Mouse (Mus musculus): ENCODE results near the gene Igf2bp3.

Igf2bp3 gene

DNA sequence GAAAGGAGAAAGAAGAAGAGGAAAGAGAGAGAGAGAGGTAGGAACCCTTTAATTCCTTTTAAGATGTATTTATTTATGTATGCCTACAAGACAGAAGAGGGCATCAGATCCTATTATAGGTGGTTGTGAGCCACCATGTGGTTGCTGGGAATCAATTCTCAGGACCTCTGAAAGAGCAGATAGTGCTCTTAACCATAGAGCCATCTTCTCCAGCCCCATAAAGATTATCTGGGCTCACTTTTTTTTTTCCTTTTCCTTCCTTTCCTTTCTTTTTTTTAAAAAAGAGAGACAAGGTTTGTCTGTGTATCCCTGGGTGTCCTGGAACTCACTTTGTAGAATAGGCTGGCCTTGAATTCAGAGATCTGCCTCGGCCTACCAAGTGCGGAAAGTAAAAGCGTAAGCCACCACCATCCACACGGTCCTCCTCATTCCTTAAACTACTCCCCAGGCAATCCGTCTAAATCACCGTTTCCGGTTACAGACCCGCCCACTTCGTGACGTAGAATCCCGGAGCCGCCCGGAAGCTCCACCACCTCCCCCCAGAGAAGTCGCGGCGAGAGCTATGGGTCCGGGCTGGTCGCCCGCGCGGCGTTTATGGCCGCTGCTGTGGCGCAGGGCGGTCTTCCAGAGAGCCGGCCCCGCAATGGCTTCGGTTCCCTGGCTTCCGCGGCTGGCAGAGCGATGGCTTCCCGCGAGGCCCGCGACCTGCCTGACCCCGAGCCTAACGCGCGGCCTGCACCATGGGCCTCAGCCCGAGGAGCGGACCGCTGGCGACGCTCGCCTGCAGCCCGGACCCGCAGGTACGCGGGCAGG lies 141.2 kb downstream of the Igf2bp3 start, which contains the start of gene Malsu1:
TSS of gene Malsu1 (plus strand) at position 492 of the 813 bp plus-strand sequence.
- peak; percentile 92 for DNase-seq (ENCODE audit: low spot score)

DNA sequence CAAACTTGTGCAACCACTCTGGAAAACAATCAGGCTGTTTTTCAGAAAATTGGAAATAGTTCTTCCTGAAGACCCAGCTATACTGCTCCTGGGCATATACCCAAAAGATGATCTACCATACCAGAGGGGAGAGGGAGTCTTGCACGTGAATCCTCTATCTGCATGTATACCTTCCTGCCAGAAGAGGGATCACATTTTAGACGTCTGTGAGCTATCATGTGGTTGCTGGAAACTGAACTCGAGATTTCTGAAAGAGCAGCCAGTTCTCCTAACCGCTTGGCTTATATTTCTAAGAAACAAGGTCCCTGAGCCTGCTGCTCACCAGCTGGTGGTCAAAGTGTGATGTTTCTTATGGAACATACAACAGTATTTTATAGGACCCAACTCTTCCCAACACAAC lies 146.4 kb downstream of the Igf2bp3 start:
- no peak for DNase-seq (ENCODE audit: low spot score)

DNA sequence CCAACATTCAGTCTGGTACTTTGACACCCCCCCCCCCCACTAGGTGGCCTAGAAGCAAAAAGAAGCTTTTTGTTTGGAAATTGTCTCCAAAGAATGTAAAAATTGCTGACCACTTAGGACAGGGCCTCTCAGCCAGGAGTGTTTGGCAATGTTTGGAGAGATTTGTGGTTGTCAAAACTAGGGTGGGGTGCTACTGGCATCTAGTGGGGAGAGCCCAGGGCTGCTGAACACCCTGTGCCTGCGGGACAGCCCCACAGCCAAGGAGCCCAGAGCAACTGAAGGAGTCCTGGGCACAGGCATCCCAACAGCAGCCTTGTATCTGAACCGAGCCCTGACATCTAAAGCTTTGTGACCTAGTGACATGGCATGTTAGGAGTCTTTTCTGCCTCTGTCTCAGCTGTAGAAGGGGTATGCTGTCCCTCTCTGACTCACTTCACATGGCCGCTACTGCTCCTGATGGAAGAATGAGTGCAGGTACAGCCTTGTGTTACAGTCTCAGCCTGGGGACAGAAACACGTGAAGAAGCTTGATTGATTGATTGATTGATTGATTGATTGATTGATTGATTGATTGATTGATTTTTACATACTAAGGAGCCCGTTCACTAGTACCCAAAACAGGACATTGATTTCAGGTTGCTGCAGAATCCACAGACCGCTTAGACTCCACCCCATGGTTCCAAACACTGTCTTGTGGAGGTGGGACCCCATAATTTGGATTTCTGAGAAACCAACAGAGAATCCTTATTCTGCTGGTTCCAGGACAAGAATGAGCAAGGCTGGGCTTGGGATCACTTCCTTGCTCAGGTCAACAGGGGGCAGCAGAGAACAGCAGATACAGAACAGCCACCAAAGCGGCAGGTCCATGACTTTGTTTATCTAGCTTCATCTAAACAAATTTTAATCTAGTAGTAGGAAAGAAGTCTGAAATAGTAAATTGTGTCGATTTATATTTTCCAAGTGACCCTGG lies 157.4 kb downstream of the Igf2bp3 start:
- DNase-seq (ENCODE audit: low spot score), result peak; percentile 66

DNA sequence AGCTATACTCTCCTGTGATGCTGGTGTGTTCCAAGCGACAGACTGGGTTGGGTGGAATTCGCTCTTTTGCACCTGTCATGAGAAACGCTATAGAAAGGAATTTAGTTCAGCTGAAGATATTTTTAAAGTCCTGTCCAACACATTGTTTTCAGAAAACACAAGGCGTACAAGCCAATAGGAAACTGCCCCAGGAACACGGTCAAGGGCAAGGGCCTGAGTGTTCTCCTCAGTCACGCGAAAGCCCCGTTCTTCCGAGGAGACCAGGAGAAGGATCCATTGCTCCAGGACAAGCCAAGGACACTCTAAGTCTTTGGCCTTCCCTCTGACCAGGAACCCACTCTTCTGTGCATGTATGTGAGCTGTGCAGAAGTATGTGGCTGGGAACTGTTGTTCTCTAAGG lies 158.7 kb downstream of the Igf2bp3 start:
- no peak for DNase-seq (ENCODE audit: low spot score)

DNA sequence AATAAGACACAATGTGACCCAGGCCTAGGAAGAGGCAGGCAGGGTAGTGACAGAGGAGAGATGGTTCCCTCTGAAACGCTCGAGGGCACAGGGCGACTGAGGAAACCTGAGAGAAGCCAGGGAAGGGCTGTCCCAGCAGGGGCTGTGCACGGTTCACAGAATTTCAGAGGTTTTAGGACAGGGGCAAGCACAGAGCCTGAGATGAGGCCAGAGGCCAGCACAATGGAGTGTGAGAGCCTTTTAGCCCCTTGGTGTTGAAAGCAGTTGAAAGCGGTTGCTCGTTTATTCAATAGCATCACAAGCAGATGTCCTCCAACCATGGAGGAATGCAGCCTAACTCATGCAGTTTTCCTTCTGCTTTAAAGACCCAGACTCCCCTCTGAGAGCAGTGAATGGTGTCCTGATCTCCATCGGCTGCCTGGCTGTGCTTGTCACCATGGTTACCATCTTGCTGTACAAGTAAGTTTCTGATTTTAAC lies 159.5 kb downstream of the Igf2bp3 start:
- DNase-seq (ENCODE audit: low spot score), result no peak

DNA sequence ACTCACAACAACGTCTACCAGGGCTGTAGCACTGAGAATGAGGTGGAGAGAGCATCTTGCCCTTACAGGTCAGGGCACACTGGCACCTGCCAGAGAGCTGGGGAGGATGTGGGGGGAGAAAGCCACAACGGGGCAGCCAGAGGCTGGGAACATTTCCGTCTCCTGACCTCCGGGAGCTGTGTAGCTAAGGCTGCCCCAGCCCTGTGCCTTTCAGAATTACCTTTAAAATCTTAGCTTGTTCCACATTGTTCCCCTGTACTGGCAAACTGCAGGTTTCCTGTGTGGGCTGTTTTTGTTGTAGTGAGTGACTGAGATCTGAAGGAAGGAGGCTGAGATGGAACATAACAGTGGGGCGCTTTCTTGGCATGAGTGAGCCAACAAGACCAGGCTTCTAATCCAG lies 162.6 kb downstream of the Igf2bp3 start:
- DNase-seq (ENCODE audit: low spot score), result no peak

DNA sequence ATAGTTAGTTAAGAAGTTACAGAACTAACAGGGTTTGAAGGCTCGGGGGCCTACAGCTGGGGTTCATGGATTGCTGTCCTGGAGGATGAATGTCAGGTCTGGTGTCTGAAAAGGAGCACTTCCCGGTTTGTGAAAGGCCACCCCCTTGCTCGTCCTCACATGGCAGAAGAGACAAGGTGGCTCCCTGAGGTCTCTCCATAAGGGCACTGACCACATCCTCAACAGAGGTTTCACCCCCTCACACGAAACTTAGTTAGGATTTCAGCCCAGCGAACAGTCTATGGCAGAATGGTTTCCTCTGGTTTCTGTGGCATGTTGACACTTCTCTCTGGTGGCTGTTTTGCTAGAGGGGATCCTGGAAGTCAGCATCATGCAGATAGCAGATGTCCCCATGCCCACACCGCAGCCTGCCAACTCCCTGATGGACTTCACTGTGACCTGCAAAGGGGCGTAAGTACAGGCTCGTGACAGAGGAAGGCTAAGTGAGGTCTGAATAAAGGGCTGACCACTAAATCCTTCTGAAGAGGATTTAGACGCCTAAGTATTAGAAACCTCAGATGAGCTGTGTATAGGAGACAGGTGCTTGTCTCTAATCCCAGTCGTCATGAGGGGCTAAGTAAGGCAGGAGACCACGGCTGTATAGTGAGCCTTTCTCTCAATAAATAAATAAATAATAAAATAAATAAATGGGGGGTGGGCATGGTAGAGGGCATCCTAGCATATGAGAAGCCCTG lies 163.9 kb downstream of the Igf2bp3 start:
- no peak for DNase-seq (ENCODE audit: low spot score)

DNA sequence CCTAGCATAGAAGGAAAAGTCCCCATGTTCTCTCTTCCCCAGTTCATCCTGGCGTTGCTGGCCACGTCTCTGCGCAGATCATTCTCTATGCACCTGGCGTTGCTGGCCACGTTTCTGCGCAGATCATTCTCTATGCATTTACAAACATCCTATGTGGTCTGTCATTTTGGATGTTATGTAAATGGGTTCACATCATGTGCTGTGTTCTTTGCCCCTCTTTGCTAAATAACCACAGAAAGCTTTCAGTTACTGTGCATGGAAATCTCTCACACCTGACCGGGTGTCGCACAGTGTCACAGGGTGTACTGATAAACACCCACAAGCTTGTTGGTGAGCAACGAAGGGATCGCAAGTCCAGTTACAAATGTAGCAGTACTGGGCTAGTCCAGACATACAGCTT lies 166.4 kb downstream of the Igf2bp3 start:
- no peak for DNase-seq (ENCODE audit: low spot score)

DNA sequence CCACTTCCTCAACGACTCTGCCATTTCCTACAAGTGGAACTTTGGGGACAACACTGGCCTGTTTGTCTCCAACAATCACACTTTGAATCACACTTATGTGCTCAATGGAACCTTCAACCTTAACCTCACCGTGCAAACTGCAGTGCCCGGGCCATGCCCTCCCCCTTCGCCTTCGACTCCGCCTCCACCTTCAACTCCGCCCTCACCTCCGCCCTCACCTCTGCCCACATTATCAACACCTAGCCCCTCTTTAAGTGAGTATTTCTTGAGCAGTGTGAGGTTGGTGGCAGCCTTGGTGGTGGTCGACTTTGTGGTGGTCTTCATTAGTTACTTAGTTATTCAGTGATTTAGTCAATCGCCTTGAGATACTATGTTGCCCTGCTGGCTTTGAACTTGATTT lies 166.9 kb downstream of the Igf2bp3 start:
- no peak for DNase-seq (ENCODE audit: low spot score)

DNA sequence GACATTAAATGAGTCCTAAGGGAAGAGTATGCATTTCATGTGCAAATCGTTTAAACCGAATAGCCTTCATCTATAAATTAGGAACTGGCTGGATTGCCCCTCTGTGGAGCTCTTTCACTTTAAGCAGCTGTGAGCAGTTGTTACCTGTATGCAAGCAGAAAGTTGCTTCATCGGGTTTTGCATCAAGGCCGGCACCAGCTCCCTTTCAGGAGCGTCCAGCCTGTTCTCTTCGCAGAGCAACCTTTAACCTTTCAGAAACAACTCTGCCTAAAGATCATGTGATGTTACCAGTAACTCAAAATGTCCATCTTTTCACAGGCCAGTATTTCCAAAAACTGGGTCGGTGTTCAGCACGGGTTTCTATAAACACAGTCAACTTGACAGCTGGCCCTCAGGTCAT lies 167.8 kb downstream of the Igf2bp3 start:
- no peak for DNase-seq (ENCODE audit: low spot score)

DNA sequence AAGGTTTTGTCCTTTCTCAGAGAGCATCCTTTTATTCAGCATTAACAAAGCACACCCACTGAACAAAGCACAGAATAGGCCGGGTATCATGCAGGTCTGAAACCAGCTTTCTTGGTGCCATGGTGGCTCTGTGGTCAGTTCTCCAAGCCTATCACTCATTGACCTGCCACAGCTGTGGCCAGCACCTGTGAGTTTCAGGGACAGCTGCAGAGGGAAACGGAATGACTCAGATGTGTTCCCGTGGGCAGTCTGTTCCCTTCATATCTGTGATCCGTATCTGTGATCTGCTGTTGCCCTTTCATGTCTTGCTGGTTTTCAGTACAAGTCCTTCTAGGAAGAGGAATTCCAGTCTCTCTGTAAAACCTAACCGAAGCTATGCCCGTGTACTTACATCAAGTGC lies 168.3 kb downstream of the Igf2bp3 start:
- DNase-seq (ENCODE audit: low spot score), result no peak

DNA sequence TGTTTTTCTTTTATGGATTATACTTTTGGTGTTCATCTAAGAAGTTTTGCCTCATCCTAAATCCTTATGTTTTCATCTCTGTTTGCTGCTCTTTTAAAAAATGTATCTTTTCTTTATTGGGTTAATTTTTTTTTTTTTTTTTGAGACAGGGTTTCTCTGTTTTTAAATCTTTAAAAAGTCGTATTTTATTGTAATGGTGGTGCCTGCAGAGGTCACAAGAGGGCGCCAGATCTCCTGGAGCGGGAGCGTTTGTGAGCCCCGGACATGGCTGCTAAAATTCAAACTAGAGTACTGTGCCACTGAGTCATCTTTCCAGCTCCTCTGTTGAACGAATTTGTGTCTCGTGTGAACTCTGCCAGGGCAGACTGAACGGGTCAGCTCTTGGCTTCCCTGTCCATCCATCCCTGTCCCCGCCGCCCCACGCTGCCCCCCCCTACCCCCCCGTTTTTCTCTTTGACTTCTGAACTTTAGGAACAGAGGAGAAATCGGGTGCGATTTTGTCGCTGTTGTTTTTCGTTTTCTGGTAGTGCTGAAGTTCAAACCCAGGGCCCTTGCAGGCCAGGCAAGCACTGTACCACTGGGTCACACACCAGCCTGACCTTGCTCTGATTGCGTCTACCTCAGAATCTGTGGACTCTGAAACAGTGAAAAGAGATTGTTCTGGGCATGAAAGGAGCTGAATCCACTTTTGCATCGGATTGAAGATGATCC lies 175.1 kb downstream of the Igf2bp3 start:
- DNase-seq (ENCODE audit: low spot score), result no peak

DNA sequence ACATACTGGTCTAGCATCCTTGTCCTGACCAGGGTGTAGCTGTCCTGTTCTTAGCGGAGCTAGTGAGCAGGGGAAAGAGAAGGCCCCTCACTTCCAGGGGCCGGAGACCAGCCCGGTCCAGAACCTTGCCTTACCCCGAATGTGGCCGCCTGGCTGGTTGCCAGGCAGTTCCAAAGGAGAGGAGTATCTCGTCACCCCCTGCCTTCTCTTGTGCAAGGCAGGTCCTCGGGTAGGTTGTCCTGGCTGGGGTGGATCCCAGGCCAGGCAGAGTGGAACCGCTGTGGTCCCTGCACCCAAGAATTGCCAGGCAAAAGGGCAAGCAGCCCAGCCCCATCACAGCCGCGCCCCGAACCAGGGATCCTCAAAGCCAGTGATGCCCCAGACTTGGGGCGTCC lies 177.5 kb downstream of the Igf2bp3 start:
- DNase-seq (ENCODE audit: low spot score), result no peak

DNA sequence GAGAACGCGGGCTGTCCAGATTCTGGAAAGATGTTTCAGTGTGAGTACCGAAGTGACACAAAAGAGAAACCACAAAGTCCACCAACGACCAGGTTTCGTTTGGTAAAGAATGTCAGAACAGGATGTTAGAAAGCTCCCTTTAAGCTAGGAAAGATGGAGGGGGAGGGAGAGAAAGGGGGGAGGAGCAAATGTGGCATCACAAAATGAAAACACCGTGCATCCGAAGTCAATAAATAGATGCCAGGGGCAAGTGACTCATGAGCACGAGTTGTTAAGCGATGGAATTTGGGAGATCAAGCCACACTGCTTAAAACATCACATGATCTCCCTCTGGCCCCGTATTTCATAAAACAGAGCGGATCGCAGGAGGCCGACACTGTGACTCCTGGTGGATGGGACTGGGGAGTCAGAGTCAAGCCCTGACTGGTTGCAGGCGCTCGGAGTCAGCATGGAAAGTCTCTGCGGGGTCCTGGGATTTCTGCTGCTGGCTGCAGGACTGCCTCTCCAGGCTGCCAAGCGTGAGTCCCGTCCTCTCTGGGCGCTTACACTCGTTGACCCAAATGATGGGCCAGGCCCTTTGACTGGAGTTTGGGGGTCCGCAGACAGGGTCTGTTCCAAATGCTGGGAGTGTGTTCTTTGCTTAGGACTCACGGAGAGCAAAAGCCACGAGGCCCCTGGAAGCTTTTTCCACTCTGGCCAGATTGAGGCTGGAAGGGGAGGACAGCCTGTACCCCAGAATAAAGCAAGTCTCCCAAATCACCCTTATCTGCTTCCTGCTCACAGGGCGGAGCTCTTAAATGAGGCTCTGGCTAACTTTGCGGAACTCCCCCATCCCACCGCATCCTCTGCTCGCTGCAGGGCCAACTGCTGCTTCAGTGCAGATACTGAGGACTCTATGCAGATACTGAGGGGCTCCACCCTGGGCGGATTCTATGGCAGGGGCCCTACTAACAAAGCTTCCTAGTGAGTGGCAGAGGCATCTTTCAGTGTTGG lies 178.2 kb downstream of the Igf2bp3 start, which contains the start of gene Gpnmb:
TSS of gene Gpnmb (plus strand) at position 272 of the 993 bp plus-strand sequence.
- DNase-seq (ENCODE audit: low spot score), result no peak

Measured in layer of hippocampus, adult 9-10 months (tissue).